Mouse (Mus musculus): ENCODE measurements around the gene Bpi. TPM values are rescaled to one million over a fixed set of nuclear protein-coding genes. Genes with fewer than 3 reads are reported as not detected.

Gene Bpi
- polyA plus RNA-seq, 1 experiment: 0.06 TPM

- Histone ChIP-seq H3K4me3 (ENCODE audit: insufficient read depth, low read depth, low read length) (no peak overlapping the region), H3K4me1 (ENCODE audit: control insufficient read depth, insufficient read depth, low read length) (no peaks in the 10 kb centered on the region), H3K36me3 (ENCODE audit: control insufficient read depth, insufficient read depth, low read length) (no peaks in the 10 kb centered on the region), H3K27ac (ENCODE audit: insufficient read depth, low read depth, low read length) (no peak overlapping the region), H3K27me3 (replicated peaks; ENCODE audit: control insufficient read depth, insufficient read depth, low read length) (no peaks in the 10 kb centered on the region)
- no peak for TF ChIP-seq POLR2A (IDR thresholded peaks at IDR 0.05; ENCODE audit: low read depth, low read length)
- TF ChIP-seq CTCF (conservative IDR thresholded peaks at IDR 0.05; ENCODE audit: insufficient read depth, insufficient read length, low read depth, low read length): no peak
- DNase-seq: no peak
- WGBS: 90% methylated on average over 5 of the region's 5 CpGs
Measured at GRCm38 (mm10) chr2:158253806-158254205, 4.1 kb upstream of the Bpi start.

- H3K27ac ChIP-seq (ENCODE audit: insufficient read depth, low read depth, low read length): no peak overlapping the region
- no peaks in the 10 kb centered on the region for H3K36me3 ChIP-seq (ENCODE audit: control insufficient read depth, insufficient read depth, low read length)
- 23% methylated on average over 5 of the region's 5 CpGs for WGBS
- no peak overlapping the region for H3K4me3 ChIP-seq (ENCODE audit: insufficient read depth, low read depth, low read length)
- DNase-seq: no peak
- no peak for TF ChIP-seq CTCF (conservative IDR thresholded peaks at IDR 0.05; ENCODE audit: insufficient read depth, insufficient read length, low read depth, low read length)
- no peak for TF ChIP-seq POLR2A (IDR thresholded peaks at IDR 0.05; ENCODE audit: low read depth, low read length)
- no peaks in the 10 kb centered on the region for H3K4me1 ChIP-seq (ENCODE audit: control insufficient read depth, insufficient read depth, low read length)
- no peaks in the 10 kb centered on the region for H3K27me3 ChIP-seq (replicated peaks; ENCODE audit: control insufficient read depth, insufficient read depth, low read length)
Measured at GRCm38 (mm10) chr2:158256894-158257293, 1.0 kb upstream of the Bpi start.

DNA sequence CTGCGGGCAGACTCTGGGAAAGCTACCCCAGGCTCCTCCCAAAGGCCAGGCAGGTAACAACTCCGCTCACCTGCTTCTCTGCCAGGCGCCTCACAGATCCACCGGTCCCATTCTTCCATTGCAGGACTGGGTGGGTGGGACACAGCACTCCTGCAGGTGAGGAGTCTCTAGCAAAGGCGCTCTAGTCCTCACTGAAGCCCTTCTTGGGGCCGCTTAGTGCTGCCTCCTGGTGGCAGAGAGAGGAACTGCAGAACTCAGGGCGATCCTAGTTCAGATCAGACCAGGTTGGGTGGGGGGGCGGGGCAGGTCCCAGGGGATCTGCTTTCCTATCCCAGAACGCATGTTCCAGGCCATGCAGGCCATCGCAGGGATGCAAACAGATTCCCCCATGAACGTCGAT, 887 bp downstream of the Bpi start:
- no peaks in the 10 kb centered on the region for H3K36me3 ChIP-seq (ENCODE audit: control insufficient read depth, insufficient read depth, low read length)
- TF ChIP-seq CTCF (conservative IDR thresholded peaks at IDR 0.05; ENCODE audit: insufficient read depth, insufficient read length, low read depth, low read length): peak; percentile 76
- TF ChIP-seq POLR2A (IDR thresholded peaks at IDR 0.05; ENCODE audit: low read depth, low read length): no peak
- 21% methylated on average over 12 of the region's 12 CpGs for WGBS
- no peaks in the 10 kb centered on the region for H3K4me1 ChIP-seq (ENCODE audit: control insufficient read depth, insufficient read depth, low read length)
- peak; percentile 71 for DNase-seq
- H3K27me3 ChIP-seq (replicated peaks; ENCODE audit: control insufficient read depth, insufficient read depth, low read length): no peaks in the 10 kb centered on the region
- no peak overlapping the region for H3K4me3 ChIP-seq (ENCODE audit: insufficient read depth, low read depth, low read length)
- H3K27ac ChIP-seq (ENCODE audit: insufficient read depth, low read depth, low read length): no peak overlapping the region

DNA sequence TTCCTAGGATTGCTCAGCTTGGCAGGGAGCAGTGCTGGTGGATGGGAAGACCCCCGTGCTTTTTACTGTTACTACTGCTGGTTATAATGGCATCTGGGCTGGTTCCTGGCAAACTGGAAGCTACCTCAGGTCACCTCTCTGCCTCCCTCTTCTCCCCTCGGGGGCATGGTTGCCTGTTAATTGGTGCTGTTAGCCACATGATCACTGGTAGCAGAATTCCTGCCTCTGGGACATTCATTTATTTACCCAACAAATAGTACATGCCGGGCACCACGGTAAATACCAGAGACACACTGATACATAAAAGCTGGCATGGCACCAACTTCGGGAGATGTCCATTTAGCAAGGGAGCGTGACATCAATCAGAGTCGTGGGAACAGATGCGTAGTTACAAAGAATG, 1.6 kb downstream of the Bpi start:
- Histone ChIP-seq H3K27ac (ENCODE audit: insufficient read depth, low read depth, low read length) (no peak overlapping the region), H3K27me3 (replicated peaks; ENCODE audit: control insufficient read depth, insufficient read depth, low read length) (no peaks in the 10 kb centered on the region), H3K36me3 (ENCODE audit: control insufficient read depth, insufficient read depth, low read length) (no peaks in the 10 kb centered on the region), H3K4me3 (ENCODE audit: insufficient read depth, low read depth, low read length) (no peak overlapping the region), H3K4me1 (ENCODE audit: control insufficient read depth, insufficient read depth, low read length) (no peaks in the 10 kb centered on the region)
- TF ChIP-seq POLR2A (IDR thresholded peaks at IDR 0.05; ENCODE audit: low read depth, low read length) (no peak), CTCF (conservative IDR thresholded peaks at IDR 0.05; ENCODE audit: insufficient read depth, insufficient read length, low read depth, low read length) (no peak)
- DNase-seq: no peak
- WGBS: 55% methylated on average over 8 of the region's 8 CpGs

DNA sequence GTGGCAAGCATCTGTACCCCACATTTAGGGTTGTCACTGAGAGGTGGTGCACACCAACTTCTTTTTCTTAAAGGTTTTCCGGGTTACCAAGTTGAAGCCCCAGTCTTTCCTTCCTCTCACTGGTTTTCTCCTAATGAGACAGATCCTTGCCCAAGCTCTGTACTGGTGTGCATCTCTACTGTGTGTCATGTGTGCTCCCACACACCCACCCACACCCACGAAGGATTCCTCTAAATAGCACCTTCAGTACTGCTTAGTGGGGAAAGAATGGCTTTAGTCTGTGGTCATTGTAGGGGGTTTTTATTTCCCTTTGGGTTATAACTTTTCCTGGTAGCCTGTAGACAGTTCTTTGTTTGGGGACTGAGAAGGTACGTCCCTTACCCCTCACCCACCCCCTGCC, 7.0 kb downstream of the Bpi start:
- DNase-seq: no peak
- 81% methylated on average over 3 of the region's 3 CpGs for WGBS
- Histone ChIP-seq H3K27me3 (replicated peaks; ENCODE audit: control insufficient read depth, insufficient read depth, low read length) (no peaks in the 10 kb centered on the region), H3K4me3 (ENCODE audit: insufficient read depth, low read depth, low read length) (no peak overlapping the region), H3K36me3 (ENCODE audit: control insufficient read depth, insufficient read depth, low read length) (no peaks in the 10 kb centered on the region), H3K27ac (ENCODE audit: insufficient read depth, low read depth, low read length) (no peak overlapping the region), H3K4me1 (ENCODE audit: control insufficient read depth, insufficient read depth, low read length) (no peaks in the 10 kb centered on the region)
- TF ChIP-seq POLR2A (IDR thresholded peaks at IDR 0.05; ENCODE audit: low read depth, low read length): no peak
- no peak for TF ChIP-seq CTCF (conservative IDR thresholded peaks at IDR 0.05; ENCODE audit: insufficient read depth, insufficient read length, low read depth, low read length)

- no peaks in the 10 kb centered on the region for H3K4me1 ChIP-seq (ENCODE audit: control insufficient read depth, insufficient read depth, low read length)
- TF ChIP-seq CTCF (conservative IDR thresholded peaks at IDR 0.05; ENCODE audit: insufficient read depth, insufficient read length, low read depth, low read length): no peak
- TF ChIP-seq POLR2A (IDR thresholded peaks at IDR 0.05; ENCODE audit: low read depth, low read length): no peak
- 80% methylated on average over 8 of the region's 8 CpGs for WGBS
- no peak for DNase-seq
- no peaks in the 10 kb centered on the region for H3K27me3 ChIP-seq (replicated peaks; ENCODE audit: control insufficient read depth, insufficient read depth, low read length)
- no peak overlapping the region for H3K4me3 ChIP-seq (ENCODE audit: insufficient read depth, low read depth, low read length)
- no peaks in the 10 kb centered on the region for H3K36me3 ChIP-seq (ENCODE audit: control insufficient read depth, insufficient read depth, low read length)
- H3K27ac ChIP-seq (ENCODE audit: insufficient read depth, low read depth, low read length): no peak overlapping the region
Measured at GRCm38 (mm10) chr2:158270017-158270416, 12.1 kb downstream of the Bpi start.

DNA sequence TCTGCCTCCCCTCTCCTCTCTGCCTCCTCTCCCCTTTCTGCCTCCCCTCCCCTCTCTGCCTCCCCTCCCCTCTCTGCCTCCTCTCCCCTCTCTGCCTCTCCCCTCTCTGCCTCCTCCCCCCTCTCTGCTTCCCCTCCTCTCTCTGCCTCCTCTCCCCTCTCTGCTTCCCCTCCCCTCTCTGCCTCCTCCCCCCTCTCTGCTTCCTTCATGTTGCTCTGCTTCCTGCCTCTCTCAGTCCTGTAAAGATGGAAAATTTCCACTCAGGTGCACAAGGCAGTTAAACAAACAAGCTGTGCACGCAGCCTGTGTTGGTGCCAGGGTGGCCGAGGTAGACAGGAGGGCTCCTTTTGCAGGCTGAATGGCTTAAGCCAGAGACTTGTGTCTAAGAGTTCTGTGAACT, 15.8 kb downstream of the Bpi start:
- no peak for TF ChIP-seq POLR2A (IDR thresholded peaks at IDR 0.05; ENCODE audit: low read depth, low read length)
- no peak for TF ChIP-seq CTCF (conservative IDR thresholded peaks at IDR 0.05; ENCODE audit: insufficient read depth, insufficient read length, low read depth, low read length)
- H3K4me1 ChIP-seq (ENCODE audit: control insufficient read depth, insufficient read depth, low read length): no peaks in the 10 kb centered on the region
- WGBS: 24% methylated on average over 2 of the region's 2 CpGs
- peak; percentile 46 for DNase-seq
- no peak overlapping the region for H3K27ac ChIP-seq (ENCODE audit: insufficient read depth, low read depth, low read length)
- H3K4me3 ChIP-seq (ENCODE audit: insufficient read depth, low read depth, low read length): no peak overlapping the region
- no peaks in the 10 kb centered on the region for H3K36me3 ChIP-seq (ENCODE audit: control insufficient read depth, insufficient read depth, low read length)
- H3K27me3 ChIP-seq (replicated peaks; ENCODE audit: control insufficient read depth, insufficient read depth, low read length): no peaks in the 10 kb centered on the region

DNA sequence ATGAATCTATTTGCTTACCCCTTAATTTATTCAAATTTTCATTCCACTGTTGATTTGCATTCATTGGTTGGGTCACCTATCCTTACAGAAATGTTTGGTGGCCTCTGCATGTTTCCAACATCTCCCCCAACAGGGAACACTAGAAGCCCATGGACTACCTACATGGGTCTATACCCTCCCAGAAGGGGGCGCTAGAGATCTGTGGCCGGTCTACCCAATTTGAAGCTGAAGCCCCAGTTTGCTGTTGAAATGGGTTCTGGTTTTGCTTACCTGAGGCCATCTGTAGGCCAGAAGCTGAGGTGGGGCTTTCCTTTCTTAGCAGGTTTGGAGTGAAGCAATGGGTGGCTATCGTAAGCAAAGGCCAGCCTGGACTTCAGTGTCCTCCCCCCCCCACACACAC, 17.5 kb downstream of the Bpi start:
- Histone ChIP-seq H3K4me1 (ENCODE audit: control insufficient read depth, insufficient read depth, low read length) (no peaks in the 10 kb centered on the region), H3K27ac (ENCODE audit: insufficient read depth, low read depth, low read length) (no peak overlapping the region), H3K36me3 (ENCODE audit: control insufficient read depth, insufficient read depth, low read length) (no peaks in the 10 kb centered on the region), H3K27me3 (replicated peaks; ENCODE audit: control insufficient read depth, insufficient read depth, low read length) (no peaks in the 10 kb centered on the region), H3K4me3 (ENCODE audit: insufficient read depth, low read depth, low read length) (no peak overlapping the region)
- 92% methylated on average over 3 of the region's 3 CpGs for WGBS
- no peak for DNase-seq
- TF ChIP-seq CTCF (conservative IDR thresholded peaks at IDR 0.05; ENCODE audit: insufficient read depth, insufficient read length, low read depth, low read length) (peak; percentile 33; the same call in 1 of the 2 replicates), POLR2A (IDR thresholded peaks at IDR 0.05; ENCODE audit: low read depth, low read length) (no peak)

Data from kidney, adult 2 months (tissue).